Mouse (Mus musculus) brain, embryonic 14.5 days (tissue): ENCODE measurements around the gene Wdr5. TPM values are rescaled to one million over a fixed set of nuclear protein-coding genes. Genes with fewer than 3 reads are reported as not detected.

Source experiments
- DNase-seq: peaks from one replicate; pipeline ENCODE4 v3.0.0-alpha.2; 2011; ENCODE audit warnings: low read depth
- CTCF ChIP-seq: fragments of 200-500 bp; IDR thresholded peaks from 2 replicates; pipeline ENCODE4 v1.5.1; 2012; ENCODE audit warnings: inconsistent platforms, mild to moderate bottlenecking, moderate library complexity, borderline replicate concordance; ENCODE audit not compliant: insufficient read depth, insufficient read length; ENCODE audit errors: extremely low read depth
- POLR2A ChIP-seq: fragments of 200-500 bp; IDR thresholded peaks from 2 replicates; pipeline ENCODE4 v1.6.1; 2012; ENCODE audit warnings: mild to moderate bottlenecking, inconsistent platforms, borderline replicate concordance; ENCODE audit not compliant: poor library complexity, insufficient read depth, insufficient read length, severe bottlenecking; ENCODE audit errors: extremely low read depth
- polyA plus RNA-seq: library from polyadenylated mRNA; depleted of rRNA; stranded (reverse); fragments of >200 nt; gene quantifications from 2 replicates; pipeline ENCODE4 v1.2.3, GENCODE M21; 2012

Wdr5 gene
- polyA plus RNA-seq, 1 experiment = 51.3 TPM

- TF ChIP-seq CTCF (no peak), POLR2A (no peak)
- DNase-seq = no peak
These were observed 45.8 kb downstream of the Wdr5 start for GRCm38 (mm10) chr2:27560708-27561123.

GRCm38 (mm10) chr2:27561159-27561558, 46.2 kb downstream of the Wdr5 start:
- TF ChIP-seq CTCF (no peak), POLR2A (no peak)
- no peak for DNase-seq

- TF ChIP-seq CTCF (no peak), POLR2A (no peak)
- no peak for DNase-seq
These were observed 46.9 kb downstream of the Wdr5 start for GRCm38 (mm10) chr2:27561829-27562228.

GRCm38 (mm10) chr2:27563641-27564148, 48.7 kb downstream of the Wdr5 start:
- no peak for TF ChIP-seq CTCF
- TF ChIP-seq POLR2A = no peak
- no peak for DNase-seq

GRCm38 (mm10) chr2:27564694-27565093, 49.7 kb downstream of the Wdr5 start:
- DNase-seq = no peak
- TF ChIP-seq CTCF = no peak
- TF ChIP-seq POLR2A = no peak

- DNase-seq = no peak
- TF ChIP-seq CTCF = no peak
- no peak for TF ChIP-seq POLR2A
These were observed 50.6 kb downstream of the Wdr5 start for GRCm38 (mm10) chr2:27565316-27566103.

- no peak for TF ChIP-seq POLR2A
- TF ChIP-seq CTCF = no peak
- no peak for DNase-seq
These were observed 55.9 kb downstream of the Wdr5 start for GRCm38 (mm10) chr2:27570856-27571255.

- TF ChIP-seq POLR2A (no peak), CTCF (no peak)
- DNase-seq = peak; percentile 45
These were observed 57.4 kb downstream of the Wdr5 start for GRCm38 (mm10) chr2:27572261-27572793.

GRCm38 (mm10) chr2:27572928-27573627, 58.1 kb downstream of the Wdr5 start:
- peak; percentile 98 for DNase-seq

GRCm38 (mm10) chr2:27573628-27573966, 58.6 kb downstream of the Wdr5 start:
- no peak for TF ChIP-seq POLR2A
- TF ChIP-seq CTCF = no peak
- no peak for DNase-seq

More at GRCm38 (mm10) chr2:27572928-27573627, 58.1 kb downstream of the Wdr5 start:
- TF ChIP-seq CTCF (no peak), POLR2A (no peak)

- no peak for DNase-seq
- TF ChIP-seq CTCF = no peak
- no peak for TF ChIP-seq POLR2A
These were observed 61.5 kb downstream of the Wdr5 start for GRCm38 (mm10) chr2:27576416-27576815.

- TF ChIP-seq POLR2A (no peak), CTCF (no peak)
These were observed 63.6 kb downstream of the Wdr5 start for GRCm38 (mm10) chr2:27578552-27578951.

GRCm38 (mm10) chr2:27582112-27582511, 67.2 kb downstream of the Wdr5 start:
- TF ChIP-seq POLR2A (no peak), CTCF (no peak)
- no peak for DNase-seq

More at GRCm38 (mm10) chr2:27578552-27578951, 63.6 kb downstream of the Wdr5 start:
- no peak for DNase-seq
